Mouse (Mus musculus) embryonic fibroblast, embryonic 13.5 days (primary cell): ENCODE measurements around the gene Olfr680-ps1.

Source experiments
- CTCF ChIP-seq: IDR thresholded peaks from 2 replicates; pipeline ENCODE4 v1.5.1; 2011; ENCODE audit warnings: mild to moderate bottlenecking, control low read depth, low read length, moderate library complexity, borderline replicate concordance; ENCODE audit not compliant: insufficient read depth
- POLR2A ChIP-seq: IDR thresholded peaks from 2 replicates; pipeline ENCODE4 v1.6.1; 2011; ENCODE audit warnings: low read depth, mild to moderate bottlenecking, control low read depth, low read length, moderate library complexity

GRCm38 (mm10) chr7:105116536-105116935, 23.9 kb upstream of the Olfr680-ps1 start, which contains the start of gene Olfr681:
- TF ChIP-seq POLR2A (no peak), CTCF (no peak)
